Mouse (Mus musculus): Measurements from ENCODE around the gene Tmem253. TPM values are rescaled to one million over a fixed set of nuclear protein-coding genes. Genes with fewer than 3 reads are reported as not detected.

Tmem253 gene
- polyA plus RNA-seq, 1 experiment, result 1.3 TPM

DNA sequence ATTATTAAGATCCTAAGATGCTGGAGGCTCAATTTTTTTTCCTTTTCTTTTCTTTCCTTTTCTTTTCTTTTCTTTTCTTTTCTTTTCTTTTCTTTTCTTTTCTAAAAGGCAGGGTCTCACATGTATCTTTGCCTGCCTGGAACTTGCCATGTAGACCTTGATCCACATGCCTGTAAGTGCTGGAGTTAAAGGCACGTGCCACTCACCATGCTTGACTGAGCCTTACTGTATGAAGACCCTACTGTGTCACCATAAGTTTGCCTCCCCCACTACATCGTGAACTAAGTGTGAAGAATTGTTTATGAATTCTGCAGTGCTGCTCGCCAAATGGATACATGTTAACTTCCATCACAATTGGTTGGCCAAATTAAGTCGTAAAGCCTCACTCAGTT lies 5.7 kb downstream of the Tmem253 start:
- Histone ChIP-seq H3K4me3 (ENCODE audit: low read depth, low read length) (peak overlapping the region; percentile 28), H3K27ac (ENCODE audit: insufficient read depth, low read length) (peak overlapping the region; percentile 85), H3K9ac (ENCODE audit: low read depth, poor library complexity, severe bottlenecking) (peak overlapping the region; percentile 91), H3K9me3 (replicated peaks; ENCODE audit: control insufficient read depth, insufficient read depth, low read length, poor library complexity, severe bottlenecking) (no peaks in the 10 kb centered on the region), H3K27me3 (ENCODE audit: control insufficient read depth, insufficient read depth, low read length, poor library complexity, severe bottlenecking) (no peaks in the 10 kb centered on the region), H3K36me3 (ENCODE audit: control insufficient read depth, insufficient read depth, low read length, poor library complexity, severe bottlenecking) (no peaks in the 10 kb centered on the region), H3K4me1 (ENCODE audit: control insufficient read depth, insufficient read depth, low read length) (peaks cover 8% of the 10 kb centered on the region)
- no peak for TF ChIP-seq CTCF (IDR thresholded peaks at IDR 0.05; ENCODE audit: low read depth, low read length)
- TF ChIP-seq EP300 (IDR thresholded peaks at IDR 0.05; ENCODE audit: insufficient read depth, low read depth, low read length), result no peak
- TF ChIP-seq POLR2A (IDR thresholded peaks at IDR 0.05; ENCODE audit: insufficient read depth, low read length), result no peak

GRCm38 (mm10) chr14:52021568-52022212 lies 6.2 kb downstream of the Tmem253 start:
- Histone ChIP-seq H3K9me3 (replicated peaks; ENCODE audit: control insufficient read depth, insufficient read depth, low read length, poor library complexity, severe bottlenecking) (no peaks in the 10 kb centered on the region), H3K4me1 (ENCODE audit: control insufficient read depth, insufficient read depth, low read length) (peaks cover 8% of the 10 kb centered on the region), H3K27me3 (ENCODE audit: control insufficient read depth, insufficient read depth, low read length, poor library complexity, severe bottlenecking) (no peaks in the 10 kb centered on the region), H3K4me3 (ENCODE audit: low read depth, low read length) (no peak overlapping the region), H3K36me3 (ENCODE audit: control insufficient read depth, insufficient read depth, low read length, poor library complexity, severe bottlenecking) (no peaks in the 10 kb centered on the region), H3K9ac (ENCODE audit: low read depth, poor library complexity, severe bottlenecking) (peak overlapping the region; percentile 91), H3K27ac (ENCODE audit: insufficient read depth, low read length) (peak overlapping the region; percentile 85)
- TF ChIP-seq CTCF (IDR thresholded peaks at IDR 0.05; ENCODE audit: low read depth, low read length) (no peak), POLR2A (IDR thresholded peaks at IDR 0.05; ENCODE audit: insufficient read depth, low read length) (no peak), EP300 (IDR thresholded peaks at IDR 0.05; ENCODE audit: insufficient read depth, low read depth, low read length) (no peak)

DNA sequence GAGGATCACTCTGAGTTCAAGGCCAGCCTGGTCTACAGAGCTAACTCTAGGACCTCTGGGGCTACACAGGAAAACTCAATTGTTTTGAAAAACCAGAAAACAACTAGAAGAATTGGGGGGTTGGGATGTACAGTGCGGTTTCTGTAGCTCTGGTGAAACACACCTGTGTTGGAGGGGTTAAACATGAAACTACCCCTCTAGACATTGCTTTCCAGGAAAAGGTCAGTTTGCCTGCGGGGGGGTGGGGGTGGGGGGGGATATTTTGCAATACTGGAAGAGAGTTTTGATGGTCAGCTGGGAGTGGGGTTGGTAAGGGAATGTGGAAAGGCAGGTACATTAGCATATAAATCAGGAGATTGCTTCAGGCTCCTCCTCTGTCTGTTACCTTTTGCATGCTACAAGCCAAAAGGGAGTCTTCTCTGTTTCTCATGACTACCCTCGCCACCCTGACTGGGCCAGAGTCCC lies 6.8 kb downstream of the Tmem253 start:
- H3K9ac ChIP-seq (ENCODE audit: low read depth, poor library complexity, severe bottlenecking), result peak overlapping the region; percentile 91
- peaks cover 5% of the 10 kb centered on the region for H3K4me1 ChIP-seq (ENCODE audit: control insufficient read depth, insufficient read depth, low read length)
- H3K4me3 ChIP-seq (ENCODE audit: low read depth, low read length), result peak overlapping the region; percentile 29
- TF ChIP-seq CTCF (IDR thresholded peaks at IDR 0.05; ENCODE audit: low read depth, low read length) (no peak), EP300 (IDR thresholded peaks at IDR 0.05; ENCODE audit: insufficient read depth, low read depth, low read length) (peak; percentile 70)
- H3K27me3 ChIP-seq (ENCODE audit: control insufficient read depth, insufficient read depth, low read length, poor library complexity, severe bottlenecking), result no peaks in the 10 kb centered on the region
- no peaks in the 10 kb centered on the region for H3K36me3 ChIP-seq (ENCODE audit: control insufficient read depth, insufficient read depth, low read length, poor library complexity, severe bottlenecking)
- H3K27ac ChIP-seq (ENCODE audit: insufficient read depth, low read length), result peak overlapping the region; percentile 96
- no peaks in the 10 kb centered on the region for H3K9me3 ChIP-seq (replicated peaks; ENCODE audit: control insufficient read depth, insufficient read depth, low read length, poor library complexity, severe bottlenecking)

- H3K9ac ChIP-seq (ENCODE audit: low read depth, poor library complexity, severe bottlenecking), result peak overlapping the region; percentile 91
- no peaks in the 10 kb centered on the region for H3K9me3 ChIP-seq (replicated peaks; ENCODE audit: control insufficient read depth, insufficient read depth, low read length, poor library complexity, severe bottlenecking)
- peak; percentile 74; the same call in 1 of the 2 replicates for TF ChIP-seq EP300 (IDR thresholded peaks at IDR 0.05; ENCODE audit: insufficient read depth, low read depth, low read length)
- TF ChIP-seq CTCF (IDR thresholded peaks at IDR 0.05; ENCODE audit: low read depth, low read length), result peak; percentile 49
- TF ChIP-seq POLR2A (IDR thresholded peaks at IDR 0.05; ENCODE audit: insufficient read depth, low read length), result peak; percentile 97
- no peaks in the 10 kb centered on the region for H3K27me3 ChIP-seq (ENCODE audit: control insufficient read depth, insufficient read depth, low read length, poor library complexity, severe bottlenecking)
- peak overlapping the region; percentile 96 for H3K27ac ChIP-seq (ENCODE audit: insufficient read depth, low read length)
- peak overlapping the region; percentile 80 for H3K4me3 ChIP-seq (ENCODE audit: low read depth, low read length)
- H3K36me3 ChIP-seq (ENCODE audit: control insufficient read depth, insufficient read depth, low read length, poor library complexity, severe bottlenecking), result no peaks in the 10 kb centered on the region
- H3K4me1 ChIP-seq (ENCODE audit: control insufficient read depth, insufficient read depth, low read length), result peaks cover 4% of the 10 kb centered on the region
Observed at GRCm38 (mm10) chr14:52022709-52023459, 7.4 kb downstream of the Tmem253 start.

- Histone ChIP-seq H3K9me3 (replicated peaks; ENCODE audit: control insufficient read depth, insufficient read depth, low read length, poor library complexity, severe bottlenecking) (no peaks in the 10 kb centered on the region), H3K27me3 (ENCODE audit: control insufficient read depth, insufficient read depth, low read length, poor library complexity, severe bottlenecking) (no peaks in the 10 kb centered on the region), H3K27ac (ENCODE audit: insufficient read depth, low read length) (peak overlapping the region; percentile 88), H3K36me3 (ENCODE audit: control insufficient read depth, insufficient read depth, low read length, poor library complexity, severe bottlenecking) (no peaks in the 10 kb centered on the region), H3K4me3 (ENCODE audit: low read depth, low read length) (no peak overlapping the region), H3K9ac (ENCODE audit: low read depth, poor library complexity, severe bottlenecking) (peak overlapping the region; percentile 62), H3K4me1 (ENCODE audit: control insufficient read depth, insufficient read depth, low read length) (no peaks in the 10 kb centered on the region)
- TF ChIP-seq POLR2A (IDR thresholded peaks at IDR 0.05; ENCODE audit: insufficient read depth, low read length), result no peak
- TF ChIP-seq CTCF (IDR thresholded peaks at IDR 0.05; ENCODE audit: low read depth, low read length), result no peak
- TF ChIP-seq EP300 (IDR thresholded peaks at IDR 0.05; ENCODE audit: insufficient read depth, low read depth, low read length), result no peak
Observed at GRCm38 (mm10) chr14:52024133-52024532, 8.7 kb downstream of the Tmem253 start.

GRCm38 (mm10) chr14:52026342-52026741 lies 10.9 kb downstream of the Tmem253 start:
- H3K9me3 ChIP-seq (replicated peaks; ENCODE audit: control insufficient read depth, insufficient read depth, low read length, poor library complexity, severe bottlenecking), result no peaks in the 10 kb centered on the region
- no peak overlapping the region for H3K27ac ChIP-seq (ENCODE audit: insufficient read depth, low read length)
- TF ChIP-seq CTCF (IDR thresholded peaks at IDR 0.05; ENCODE audit: low read depth, low read length) (no peak), EP300 (IDR thresholded peaks at IDR 0.05; ENCODE audit: insufficient read depth, low read depth, low read length) (no peak), POLR2A (IDR thresholded peaks at IDR 0.05; ENCODE audit: insufficient read depth, low read length) (no peak)
- H3K36me3 ChIP-seq (ENCODE audit: control insufficient read depth, insufficient read depth, low read length, poor library complexity, severe bottlenecking), result no peaks in the 10 kb centered on the region
- no peaks in the 10 kb centered on the region for H3K27me3 ChIP-seq (ENCODE audit: control insufficient read depth, insufficient read depth, low read length, poor library complexity, severe bottlenecking)
- H3K4me3 ChIP-seq (ENCODE audit: low read depth, low read length), result no peak overlapping the region
- no peak overlapping the region for H3K9ac ChIP-seq (ENCODE audit: low read depth, poor library complexity, severe bottlenecking)
- H3K4me1 ChIP-seq (ENCODE audit: control insufficient read depth, insufficient read depth, low read length), result no peaks in the 10 kb centered on the region
